Mouse (Mus musculus) lung, embryonic 14.5 days (tissue): ENCODE data around the gene Smim11. TPM values are rescaled to one million over a fixed set of nuclear protein-coding genes. Genes with fewer than 3 reads are reported as not detected.

ENCODE experiments used
- ATAC-seq: fragments of 200-750 bp; cut with Nextera tagmentation; 2 replicates; pipeline ENCODE4 v1.8.0; 2017; ENCODE audit warnings: mild to moderate bottlenecking, moderate TSS enrichment, moderate library complexity; ENCODE audit not compliant: insufficient read depth
- DNase-seq: peaks from one replicate; pipeline ENCODE4 v3.0.0-alpha.2; 2015
- H3K27ac ChIP-seq: fragments of 300-500 bp; sonication (generic); 2 replicates; pipeline ENCODE4 v1.5.1; 2014; ENCODE audit warnings: low read depth, mild to moderate bottlenecking, moderate library complexity
- H3K27me3 ChIP-seq: fragments of 300-500 bp; sonication (generic); 2 replicates; pipeline ENCODE4 v1.6.1; 2014; ENCODE audit warnings: low read length, control low read depth; ENCODE audit not compliant: insufficient read depth
- H3K36me3 ChIP-seq: fragments of 300-500 bp; sonication (generic); 2 replicates; pipeline ENCODE4 v1.6.1; 2014; ENCODE audit warnings: control low read depth; ENCODE audit not compliant: insufficient read depth
- H3K4me1 ChIP-seq: fragments of 300-500 bp; sonication (generic); 2 replicates; pipeline ENCODE4 v1.6.1; 2014; ENCODE audit warnings: antibody characterized with exemption, control low read depth; ENCODE audit not compliant: insufficient read depth
- H3K4me2 ChIP-seq: fragments of 300-500 bp; sonication (generic); 2 replicates; pipeline ENCODE4 v1.6.1; 2014; ENCODE audit warnings: mild to moderate bottlenecking
- H3K4me3 ChIP-seq: fragments of 300-500 bp; sonication (generic); 2 replicates; pipeline ENCODE4 v1.5.1; 2014; ENCODE audit warnings: low read depth, low read length
- H3K9ac ChIP-seq: fragments of 300-500 bp; sonication (generic); 2 replicates; pipeline ENCODE4 v1.6.1; 2014
- H3K9me3 ChIP-seq: fragments of 300-500 bp; sonication (generic); 2 replicates; pipeline ENCODE4 v1.6.1; 2016; ENCODE audit warnings: low read depth, low read length, control low read depth
- CTCF ChIP-seq: IDR thresholded peaks from 2 replicates; pipeline ENCODE4 v1.5.1; 2016; ENCODE audit warnings: antibody characterized with exemption, low read depth
- WGBS: fragments of 180-500 bp; shearing (Covaris S2); extraction: QIAGEN DNeasy Blood & Tissue Kit; methylation state at CpG from one replicate; pipeline ENCODE4 v1.1.7; 2014; 5-methylcytosine and 5-hydroxymethylcytosine counted together
- polyA plus RNA-seq: library from polyadenylated mRNA; unstranded; fragments of >200 nt; fragmentation: Nextera tagmentation; extraction: Ambion mirVana; gene quantifications from 2 replicates; pipeline ENCODE4 v1.2.1, GENCODE M21; 2014

Gene Smim11
- polyA plus RNA-seq, 1 experiment from 2014 or later: 134 TPM

GRCm38 (mm10) chr16:92301989-92302388 lies 903 bp downstream of the Smim11 start:
- Histone ChIP-seq H3K27ac (peak overlapping the region; percentile 19; the same call in 1 of the 2 replicates), H3K9ac (peak overlapping the region; percentile 63), H3K27me3 (no peaks in the 10 kb centered on the region), H3K9me3 (no peaks in the 10 kb centered on the region), H3K4me2 (peak overlapping the region; percentile 92), H3K4me3 (peak overlapping the region; percentile 58), H3K4me1 (peaks cover 3% of the 10 kb centered on the region; the same call in 1 of the 2 replicates), H3K36me3 (peaks cover 14% of the 10 kb centered on the region)
- no peak for ATAC-seq
- no peak for TF ChIP-seq CTCF
- 29% methylated on average over 5 of the region's 5 CpGs for WGBS
- DNase-seq: peak; percentile 61

DNA sequence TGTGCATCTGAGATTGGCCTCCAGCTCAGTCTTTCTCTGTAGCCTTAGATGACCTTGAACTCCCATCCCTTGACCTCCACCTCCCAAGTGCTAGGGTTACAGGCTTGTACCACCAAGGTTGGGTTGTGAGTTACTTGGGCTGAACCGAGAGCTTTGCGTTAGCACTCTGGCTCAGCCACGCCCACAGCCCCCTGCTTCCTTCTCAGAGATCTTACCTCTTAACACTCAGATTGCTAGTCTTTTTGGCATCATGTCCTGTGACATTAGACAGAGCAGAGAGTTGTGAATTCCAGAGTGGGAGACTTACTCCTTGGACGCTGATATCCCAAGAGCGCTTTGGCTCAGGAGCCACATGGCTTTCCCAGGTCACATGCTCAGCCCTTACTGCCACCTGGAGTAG lies 1.4 kb downstream of the Smim11 start:
- H3K4me3 ChIP-seq: no peak overlapping the region
- DNase-seq (no peak), ATAC-seq (no peak)
- no peaks in the 10 kb centered on the region for H3K9me3 ChIP-seq
- H3K27me3 ChIP-seq: no peaks in the 10 kb centered on the region
- TF ChIP-seq CTCF: no peak
- WGBS: 59% methylated on average over 5 of the region's 5 CpGs
- H3K4me2 ChIP-seq: peak overlapping the region; percentile 92
- H3K36me3 ChIP-seq: peaks cover 19% of the 10 kb centered on the region
- H3K9ac ChIP-seq: no peak overlapping the region
- H3K27ac ChIP-seq: no peak overlapping the region
- H3K4me1 ChIP-seq: peaks cover 3% of the 10 kb centered on the region; the same call in 1 of the 2 replicates

- no peak for DNase-seq
- no peak for ATAC-seq
- H3K9me3 ChIP-seq: no peaks in the 10 kb centered on the region
- TF ChIP-seq CTCF: peak; percentile 37; the same call in 1 of the 2 replicates
- H3K4me3 ChIP-seq: no peak overlapping the region
- no peak overlapping the region for H3K27ac ChIP-seq
- no peak overlapping the region for H3K9ac ChIP-seq
- peaks cover 39% of the 10 kb centered on the region for H3K36me3 ChIP-seq
- peaks cover 3% of the 10 kb centered on the region; the same call in 1 of the 2 replicates for H3K4me1 ChIP-seq
- 92% methylated on average over 2 of the region's 2 CpGs for WGBS
- no peak overlapping the region for H3K4me2 ChIP-seq
- H3K27me3 ChIP-seq: no peaks in the 10 kb centered on the region
Observed at GRCm38 (mm10) chr16:92305519-92305918, 4.4 kb downstream of the Smim11 start.

- H3K27me3 ChIP-seq: no peaks in the 10 kb centered on the region
- H3K27ac ChIP-seq: no peak overlapping the region
- H3K4me1 ChIP-seq: no peaks in the 10 kb centered on the region
- H3K36me3 ChIP-seq: peaks cover 58% of the 10 kb centered on the region
- 72% methylated on average over 3 of the region's 3 CpGs for WGBS
- no peak overlapping the region for H3K4me2 ChIP-seq
- H3K9me3 ChIP-seq: no peaks in the 10 kb centered on the region
- H3K9ac ChIP-seq: no peak overlapping the region
- H3K4me3 ChIP-seq: no peak overlapping the region
- DNase-seq (no peak), ATAC-seq (no peak)
- no peak for TF ChIP-seq CTCF
Observed at GRCm38 (mm10) chr16:92307947-92308346, 6.9 kb downstream of the Smim11 start.

DNA sequence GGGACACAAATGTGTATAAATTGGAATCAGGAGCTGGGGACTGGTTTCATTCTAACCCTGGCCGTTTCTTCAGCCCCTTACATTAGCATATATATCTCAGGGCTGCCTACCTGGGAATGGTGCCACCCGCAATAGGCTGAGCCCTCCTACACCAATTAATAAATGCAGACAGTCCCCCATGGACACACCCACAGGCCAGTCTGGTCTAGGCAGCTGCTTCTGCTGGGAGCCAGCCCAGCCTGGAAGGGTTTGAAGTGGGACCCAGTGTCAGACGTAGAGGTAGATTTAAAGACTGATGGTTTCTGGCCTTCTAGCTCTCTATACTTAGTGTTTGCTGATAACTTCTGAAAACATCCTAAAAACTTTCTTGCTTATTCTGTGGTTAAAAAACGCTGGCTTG lies 8.0 kb downstream of the Smim11 start:
- Histone ChIP-seq H3K27ac (no peak overlapping the region), H3K36me3 (peaks cover 58% of the 10 kb centered on the region), H3K4me2 (no peak overlapping the region), H3K27me3 (no peaks in the 10 kb centered on the region), H3K4me1 (no peaks in the 10 kb centered on the region), H3K9ac (no peak overlapping the region; the same call in 1 of the 2 replicates), H3K9me3 (no peaks in the 10 kb centered on the region), H3K4me3 (no peak overlapping the region)
- ATAC-seq (no peak), DNase-seq (no peak)
- no peak for TF ChIP-seq CTCF
- 51% methylated on average over 4 of the region's 4 CpGs for WGBS

- H3K4me1 ChIP-seq: no peaks in the 10 kb centered on the region
- DNase-seq (peak; percentile 88), ATAC-seq (peak; percentile 78)
- peaks cover 27% of the 10 kb centered on the region; the same call in 1 of the 2 replicates for H3K36me3 ChIP-seq
- H3K27ac ChIP-seq: no peak overlapping the region
- H3K4me2 ChIP-seq: no peak overlapping the region
- WGBS: 47% methylated on average over 13 of the region's 13 CpGs
- H3K4me3 ChIP-seq: no peak overlapping the region
- H3K27me3 ChIP-seq: no peaks in the 10 kb centered on the region
- H3K9me3 ChIP-seq: no peaks in the 10 kb centered on the region
- TF ChIP-seq CTCF: peak; percentile 96
- H3K9ac ChIP-seq: no peak overlapping the region
Observed at GRCm38 (mm10) chr16:92313953-92314741, 13.1 kb downstream of the Smim11 start.

DNA sequence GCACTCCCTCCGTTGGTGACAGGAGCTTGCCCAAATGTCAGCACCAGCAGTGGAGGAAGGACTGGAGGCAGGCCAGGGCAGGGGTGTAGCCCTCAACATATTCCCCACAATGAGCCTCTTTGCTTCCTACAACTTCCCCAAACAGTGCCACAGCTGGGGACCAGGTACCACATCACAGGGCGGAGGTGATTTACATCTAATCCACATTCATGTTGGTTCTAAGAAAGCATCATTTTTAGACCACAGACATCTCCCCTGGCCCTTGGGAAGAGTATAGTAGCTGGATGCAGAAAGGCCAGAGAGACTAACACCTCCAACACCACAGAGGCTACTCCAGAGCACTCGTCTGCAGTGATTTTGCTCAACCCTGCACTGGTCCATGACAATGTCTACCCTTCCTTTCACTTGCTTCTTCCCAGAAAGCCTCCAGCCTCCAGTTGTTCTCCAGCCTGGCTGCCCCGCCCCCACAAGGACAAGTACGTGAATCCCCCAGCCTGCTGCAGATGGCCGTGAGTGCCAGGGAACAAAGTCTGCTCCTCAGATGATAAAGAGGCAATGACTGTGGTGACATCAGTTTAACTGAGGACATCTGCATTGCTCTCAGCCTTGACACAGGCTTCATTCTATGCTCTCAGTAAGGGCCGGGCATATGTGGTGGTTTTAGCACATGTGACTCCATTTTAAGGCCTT lies 15.1 kb downstream of the Smim11 start:
- 68% methylated on average over 7 of the region's 7 CpGs for WGBS
- Histone ChIP-seq H3K27ac (no peak overlapping the region), H3K4me3 (no peak overlapping the region), H3K36me3 (peaks cover 13% of the 10 kb centered on the region; the same call in 1 of the 2 replicates), H3K4me1 (no peaks in the 10 kb centered on the region), H3K4me2 (no peak overlapping the region), H3K27me3 (no peaks in the 10 kb centered on the region), H3K9ac (no peak overlapping the region), H3K9me3 (no peaks in the 10 kb centered on the region)
- no peak for DNase-seq
- ATAC-seq: no peak
- no peak for TF ChIP-seq CTCF
